Mouse (Mus musculus) G1E (cell line): Measurements from ENCODE around the gene Kcna5.

ENCODE experiments used
- CTCF ChIP-seq: IDR thresholded peaks from 2 replicates; pipeline ENCODE4 v1.5.1; 2012; ENCODE audit warnings: low read depth, low read length, inconsistent platforms, mixed read lengths
- GATA1 ChIP-seq: IDR thresholded peaks from 2 replicates; pipeline ENCODE4 v1.6.1; 2012; ENCODE audit warnings: borderline replicate concordance, low read length, inconsistent platforms, mixed read lengths
- TAL1 ChIP-seq: conservative IDR thresholded peaks from 2 replicates; pipeline ENCODE4 v1.6.1; 2012; ENCODE audit warnings: low read depth, low read length, inconsistent platforms, mixed read lengths

DNA sequence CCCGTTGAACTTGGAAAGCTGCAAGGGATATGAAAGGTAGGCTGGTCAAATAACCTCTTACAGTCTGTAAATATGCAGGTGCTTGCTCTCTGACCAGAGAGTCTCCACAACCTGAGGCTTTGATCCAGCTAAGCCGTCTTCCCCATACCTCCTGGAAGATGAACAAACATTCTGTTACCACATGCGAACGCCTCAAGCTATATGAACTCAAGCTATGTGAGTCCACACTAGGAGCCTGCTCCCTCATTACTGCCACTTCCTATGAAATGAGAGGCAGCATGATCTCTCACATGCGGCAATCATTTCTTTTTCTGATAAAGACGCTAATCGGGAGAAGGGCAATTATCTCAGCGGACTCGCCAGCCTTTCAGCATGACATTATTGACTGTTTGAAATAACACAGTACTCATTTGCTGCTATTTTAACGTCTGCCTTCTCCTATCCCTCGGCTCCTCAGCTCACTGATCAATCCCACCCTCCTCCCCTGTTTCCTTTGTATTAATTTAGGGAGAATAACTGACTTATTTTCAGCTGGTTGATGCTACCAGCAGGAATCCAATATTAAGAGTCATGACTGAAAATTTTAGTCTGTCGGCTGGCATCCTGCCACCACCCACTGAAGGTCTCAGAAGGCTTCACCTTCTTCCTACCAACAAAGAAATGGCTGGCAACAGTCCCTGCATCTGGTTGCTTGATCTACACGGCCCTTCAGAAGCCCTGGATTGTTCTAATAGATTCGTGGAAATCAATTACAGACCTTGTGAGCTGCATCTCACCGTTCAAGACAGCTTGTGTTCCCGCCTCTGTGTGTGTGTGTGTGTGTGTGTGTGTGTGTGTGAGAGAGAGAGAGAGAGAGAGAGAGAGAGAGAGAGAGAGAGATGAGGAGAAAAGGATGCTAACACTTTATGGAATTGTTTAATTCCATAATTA is 9.2 kb upstream of the Kcna5 start:
- TF ChIP-seq CTCF = no peak
- no peak for TF ChIP-seq GATA1
- no peak for TF ChIP-seq TAL1
